Mouse (Mus musculus): ENCODE measurements around the gene Ankfn1.

DNA sequence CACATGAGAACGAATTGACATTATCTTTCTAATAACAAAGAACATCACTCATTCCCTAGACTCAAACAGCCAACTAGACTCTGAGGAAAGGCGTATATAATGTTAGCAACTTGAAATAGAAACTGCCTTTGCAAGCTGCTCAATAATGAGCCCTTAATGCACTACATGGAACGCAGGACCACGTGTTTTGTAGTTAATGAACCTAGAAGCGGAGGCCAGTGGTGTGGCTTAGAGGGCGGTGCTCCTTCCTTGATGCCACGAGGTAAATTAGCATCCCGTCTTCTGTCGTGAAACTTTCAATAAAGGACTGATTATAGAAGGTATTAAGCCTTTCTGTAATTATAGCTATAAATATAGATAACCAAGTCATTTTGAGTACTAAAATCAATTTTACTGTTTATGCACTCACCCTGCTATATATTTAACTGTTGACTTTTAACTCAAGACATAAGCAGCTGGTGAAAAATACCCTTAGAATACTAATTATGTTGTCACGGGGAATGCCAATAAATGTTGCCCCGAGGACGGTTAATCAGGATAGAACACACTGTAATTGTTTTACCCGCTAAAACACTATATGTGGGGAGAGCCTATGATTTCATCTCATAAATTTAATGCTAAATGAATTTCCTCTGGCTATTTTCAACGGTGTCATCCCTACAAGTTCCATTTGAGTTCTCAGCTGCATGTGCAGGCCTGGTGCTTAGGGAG is 112.1 kb downstream of the Ankfn1 start:
- TF ChIP-seq GATA1 (IDR thresholded peaks at IDR 0.05; ENCODE audit: low read length) (no peak), TAL1 (IDR thresholded peaks at IDR 0.05; ENCODE audit: low read length) (no peak)

Measured in erythroblast, embryonic 14.5 days (primary cell).